Mouse (Mus musculus): ENCODE data around the gene Lztfl1. TPM values are rescaled to one million over a fixed set of nuclear protein-coding genes. Genes with fewer than 3 reads are reported as not detected.

The Lztfl1 gene
- polyA plus RNA-seq, 1 experiment = 2.0 TPM

GRCm38 (mm10) chr9:123701822-123702221 is 15.7 kb downstream of the Lztfl1 start:
- TF ChIP-seq GATA1 (IDR thresholded peaks at IDR 0.05; ENCODE audit: low read length) = peak; percentile 12

GRCm38 (mm10) chr9:123695634-123696302 is 21.7 kb downstream of the Lztfl1 start:
- TF ChIP-seq GATA1 (IDR thresholded peaks at IDR 0.05; ENCODE audit: low read length) = no peak

- TF ChIP-seq GATA1 (IDR thresholded peaks at IDR 0.05; ENCODE audit: low read length) = peak; percentile 19
Measured at GRCm38 (mm10) chr9:123688227-123688626, 29.3 kb downstream of the Lztfl1 start.

GRCm38 (mm10) chr9:123686206-123686605 is 31.3 kb downstream of the Lztfl1 start:
- no peak for TF ChIP-seq GATA1 (IDR thresholded peaks at IDR 0.05; ENCODE audit: low read length)

- TF ChIP-seq GATA1 (IDR thresholded peaks at IDR 0.05; ENCODE audit: low read length) = no peak
Measured at GRCm38 (mm10) chr9:123683704-123684103, 33.8 kb downstream of the Lztfl1 start.

GRCm38 (mm10) chr9:123679198-123679597 is 38.3 kb downstream of the Lztfl1 start:
- no peak for TF ChIP-seq GATA1 (IDR thresholded peaks at IDR 0.05; ENCODE audit: low read length)

GRCm38 (mm10) chr9:123678327-123679105 is 39.0 kb downstream of the Lztfl1 start, which contains the start of the genes Ccr9 and Slc6a20a:
Gene Ccr9, plus strand, starts transcription at chr9:123678439.
Gene Slc6a20a, minus strand, starts transcription at chr9:123678885.
- no peak for TF ChIP-seq GATA1 (IDR thresholded peaks at IDR 0.05; ENCODE audit: low read length)

- no peak for TF ChIP-seq GATA1 (IDR thresholded peaks at IDR 0.05; ENCODE audit: low read length)
Measured at GRCm38 (mm10) chr9:123665645-123666044, 51.9 kb downstream of the Lztfl1 start.

GRCm38 (mm10) chr9:123658981-123659380 is 58.5 kb downstream of the Lztfl1 start:
- TF ChIP-seq GATA1 (IDR thresholded peaks at IDR 0.05; ENCODE audit: low read length) = no peak

- no peak for TF ChIP-seq GATA1 (IDR thresholded peaks at IDR 0.05; ENCODE audit: low read length)
Measured at GRCm38 (mm10) chr9:123657457-123657856, 60.0 kb downstream of the Lztfl1 start.

GRCm38 (mm10) chr9:123651369-123651768 is 66.1 kb downstream of the Lztfl1 start:
- no peak for TF ChIP-seq GATA1 (IDR thresholded peaks at IDR 0.05; ENCODE audit: low read length)

- TF ChIP-seq GATA1 (IDR thresholded peaks at IDR 0.05; ENCODE audit: low read length) = no peak
Measured at GRCm38 (mm10) chr9:123649785-123650511, 67.5 kb downstream of the Lztfl1 start.

Other genes starting within 250 kb of the Lztfl1 start
- gene Limd1, start 239.0 kb downstream of the Lztfl1 start, polyA plus RNA-seq (2012) = 19.9 and 20.4 TPM in 2 replicates
- gene Sacm1l, start 187.9 kb downstream of the Lztfl1 start, polyA plus RNA-seq (2012) = 4.1 and 6.2 TPM in 2 replicates
- 0.01 TPM in 1 of 2 replicates, not detected in the other for gene Slc6a20b, start 85.1 kb downstream of the Lztfl1 start, polyA plus RNA-seq (2012)
- gene Ccr9, start 39.3 kb downstream of the Lztfl1 start, polyA plus RNA-seq (2012) = not detected in 2 replicates
- not detected in 2 replicates for gene Slc6a20a, start 38.8 kb downstream of the Lztfl1 start, polyA plus RNA-seq (2012)
- not detected in 2 replicates for gene Cxcr6, start 88.8 kb upstream of the Lztfl1 start, polyA plus RNA-seq (2012)
- gene Fyco1, start 134.2 kb upstream of the Lztfl1 start, polyA plus RNA-seq (2012) = 3.6 and 3.7 TPM in 2 replicates
- gene Xcr1, start 144.3 kb upstream of the Lztfl1 start, polyA plus RNA-seq (2012) = not detected in 2 replicates

Data from G1E-ER4 (cell line).